Mouse (Mus musculus) stomach, embryonic 15.5 days (tissue): ENCODE measurements around the gene Runx1. TPM values are rescaled to one million over a fixed set of nuclear protein-coding genes. Genes with fewer than 3 reads are reported as not detected.
A peak's percentile ranks its signal among the peaks of the same experiment; 100 is the strongest.

ENCODE experiments used
- ATAC-seq: fragments of 200-750 bp; cut with Nextera tagmentation; 2 replicates; pipeline ENCODE4 v1.8.0; 2017; ENCODE audit warnings: low read depth, moderate number of reproducible peaks, moderate TSS enrichment; ENCODE audit not compliant: insufficient read depth, low FRiP score
- H3K27ac ChIP-seq: fragments of 300-500 bp; sonication (generic); 2 replicates; pipeline ENCODE4 v1.5.1; 2015; ENCODE audit warnings: mild to moderate bottlenecking, inconsistent platforms
- H3K27me3 ChIP-seq: fragments of 300-500 bp; sonication (generic); replicated peaks from 2 replicates; pipeline ENCODE4 v1.6.1; 2015; ENCODE audit warnings: inconsistent platforms
- H3K36me3 ChIP-seq: fragments of 300-500 bp; sonication (generic); 2 replicates; pipeline ENCODE4 v1.6.1; 2015; ENCODE audit warnings: inconsistent platforms
- H3K4me1 ChIP-seq: fragments of 300-500 bp; sonication (generic); 2 replicates; pipeline ENCODE4 v1.6.1; 2015; ENCODE audit warnings: inconsistent platforms
- H3K4me2 ChIP-seq: fragments of 300-500 bp; sonication (generic); 2 replicates; pipeline ENCODE4 v1.6.1; 2015; ENCODE audit warnings: mild to moderate bottlenecking, inconsistent platforms
- H3K4me3 ChIP-seq: fragments of 300-500 bp; sonication (generic); replicated peaks from 2 replicates; pipeline ENCODE4 v1.5.1; 2015; ENCODE audit warnings: inconsistent platforms
- H3K9ac ChIP-seq: fragments of 300-500 bp; sonication (generic); 2 replicates; pipeline ENCODE4 v1.6.1; 2015; ENCODE audit warnings: inconsistent platforms
- H3K9me3 ChIP-seq: fragments of 300-500 bp; sonication (generic); 2 replicates; pipeline ENCODE4 v1.6.1; 2016; ENCODE audit warnings: inconsistent platforms
- WGBS: fragments of 180-500 bp; shearing (Covaris S2); methylation state at CpG from one replicate; pipeline ENCODE4 v1.1.7; 2015; 5-methylcytosine and 5-hydroxymethylcytosine counted together
- polyA plus RNA-seq: library from polyadenylated mRNA; unstranded; fragments of >200 nt; fragmentation: Nextera tagmentation; extraction: Ambion mirVana; gene quantifications from 2 replicates; pipeline ENCODE4 v1.2.1, GENCODE M21; 2015

Gene Runx1
- polyA plus RNA-seq, 1 experiment from 2014 or later: 7.1 TPM

- Histone ChIP-seq H3K4me1 (0 out of 2 replicates have a peak, but pooled peaks cover 3% of the 10 kb centered on the region), H3K27ac (no peak overlapping the region), H3K4me2 (no peak overlapping the region), H3K9me3 (no peaks in the 10 kb centered on the region), H3K9ac (no peak overlapping the region), H3K36me3 (no peaks in the 10 kb centered on the region), H3K4me3 (no peak overlapping the region), H3K27me3 (peaks cover 4% of the 10 kb centered on the region; the same call in 1 of the 2 replicates)
- whole genome bisulfite sequencing: 46% methylated on average over 7 of the region's 7 CpGs
- no peak for ATAC-seq
Measured at GRCm38 (mm10) chr16:92705564-92706458, 120.1 kb downstream of the Runx1 start.

GRCm38 (mm10) chr16:92703850-92704249 lies 122.1 kb downstream of the Runx1 start:
- Histone ChIP-seq H3K4me3 (no peak overlapping the region), H3K4me2 (no peak overlapping the region), H3K9ac (no peak overlapping the region), H3K36me3 (no peaks in the 10 kb centered on the region), H3K27ac (no peak overlapping the region), H3K27me3 (peaks cover 18% of the 10 kb centered on the region), H3K4me1 (peaks cover 15% of the 10 kb centered on the region), H3K9me3 (no peaks in the 10 kb centered on the region)
- ATAC-seq: no peak
- WGBS: 89% methylated on average over 2 of the region's 2 CpGs

- peaks cover 26% of the 10 kb centered on the region for H3K4me1 ChIP-seq
- no peaks in the 10 kb centered on the region for H3K9me3 ChIP-seq
- no peak overlapping the region for H3K9ac ChIP-seq
- H3K36me3 ChIP-seq: no peaks in the 10 kb centered on the region
- peak overlapping the region; percentile 12; the same call in 1 of the 2 replicates for H3K4me3 ChIP-seq
- no peak overlapping the region for H3K27ac ChIP-seq
- ATAC-seq: no peak
- WGBS: 4% methylated on average over 27 of the region's 27 CpGs
- peak overlapping the region; percentile 92 for H3K4me2 ChIP-seq
- H3K27me3 ChIP-seq: peaks cover 32% of the 10 kb centered on the region
Measured at GRCm38 (mm10) chr16:92699531-92700397, 126.2 kb downstream of the Runx1 start.

- peaks cover 32% of the 10 kb centered on the region for H3K27me3 ChIP-seq
- WGBS: under 1% methylated on average over 26 of the region's 26 CpGs
- peak overlapping the region; percentile 92 for H3K4me2 ChIP-seq
- peak overlapping the region; percentile 49 for H3K4me3 ChIP-seq
- no peaks in the 10 kb centered on the region for H3K36me3 ChIP-seq
- peak; percentile 72; the same call in 1 of the 2 replicates for ATAC-seq
- peaks cover 26% of the 10 kb centered on the region for H3K4me1 ChIP-seq
- H3K27ac ChIP-seq: peak overlapping the region; percentile 55
- H3K9ac ChIP-seq: peak overlapping the region; percentile 67
- no peaks in the 10 kb centered on the region for H3K9me3 ChIP-seq
Measured at GRCm38 (mm10) chr16:92698612-92698998, 127.3 kb downstream of the Runx1 start.

- peak; percentile 8; the same call in 1 of the 2 replicates for ATAC-seq
- WGBS: under 1% methylated on average over 48 of the region's 48 CpGs
Measured at GRCm38 (mm10) chr16:92697737-92698611, 128.0 kb downstream of the Runx1 start.

GRCm38 (mm10) chr16:92697227-92697736 lies 128.7 kb downstream of the Runx1 start:
- H3K36me3 ChIP-seq: no peaks in the 10 kb centered on the region
- H3K9ac ChIP-seq: peak overlapping the region; percentile 67; the same call in 1 of the 2 replicates
- no peaks in the 10 kb centered on the region for H3K9me3 ChIP-seq
- peak overlapping the region; percentile 55; the same call in 1 of the 2 replicates for H3K27ac ChIP-seq
- peak; percentile 92 for ATAC-seq
- H3K4me3 ChIP-seq: peak overlapping the region; percentile 49
- peaks cover 37% of the 10 kb centered on the region for H3K27me3 ChIP-seq
- WGBS: under 1% methylated on average over 53 of the region's 53 CpGs
- peaks cover 26% of the 10 kb centered on the region for H3K4me1 ChIP-seq
- peak overlapping the region; percentile 92 for H3K4me2 ChIP-seq

More at GRCm38 (mm10) chr16:92697737-92698611, 128.0 kb downstream of the Runx1 start:
- Histone ChIP-seq H3K27ac (peak overlapping the region; percentile 55), H3K4me1 (peaks cover 26% of the 10 kb centered on the region), H3K9me3 (no peaks in the 10 kb centered on the region), H3K36me3 (no peaks in the 10 kb centered on the region), H3K27me3 (peaks cover 35% of the 10 kb centered on the region), H3K4me2 (peak overlapping the region; percentile 92), H3K4me3 (peak overlapping the region; percentile 49), H3K9ac (peak overlapping the region; percentile 67)

- Histone ChIP-seq H3K4me3 (peak overlapping the region; percentile 49), H3K9me3 (no peaks in the 10 kb centered on the region), H3K27ac (peak overlapping the region; percentile 24; the same call in 1 of the 2 replicates), H3K4me2 (peak overlapping the region; percentile 92), H3K9ac (no peak overlapping the region), H3K27me3 (peaks cover 36% of the 10 kb centered on the region), H3K36me3 (no peaks in the 10 kb centered on the region), H3K4me1 (peaks cover 26% of the 10 kb centered on the region)
- WGBS: under 1% methylated on average over 24 of the region's 24 CpGs
- ATAC-seq: no peak
Measured at GRCm38 (mm10) chr16:92696411-92697015, 129.4 kb downstream of the Runx1 start.

- Histone ChIP-seq H3K9ac (peak overlapping the region; percentile 32; the same call in 1 of the 2 replicates), H3K4me1 (peaks cover 26% of the 10 kb centered on the region), H3K9me3 (no peaks in the 10 kb centered on the region), H3K27ac (no peak overlapping the region), H3K4me2 (peak overlapping the region; percentile 45), H3K36me3 (no peaks in the 10 kb centered on the region), H3K4me3 (peak overlapping the region; percentile 46), H3K27me3 (peaks cover 35% of the 10 kb centered on the region)
- ATAC-seq: no peak
- 11% methylated on average over 12 of the region's 12 CpGs for WGBS
Measured at GRCm38 (mm10) chr16:92695981-92696380, 130.0 kb downstream of the Runx1 start.

GRCm38 (mm10) chr16:92695200-92695921 lies 130.6 kb downstream of the Runx1 start:
- Histone ChIP-seq H3K9ac (peak overlapping the region; percentile 32; the same call in 1 of the 2 replicates), H3K9me3 (no peaks in the 10 kb centered on the region), H3K4me1 (peaks cover 26% of the 10 kb centered on the region), H3K4me2 (peak overlapping the region; percentile 45), H3K27ac (no peak overlapping the region), H3K36me3 (no peaks in the 10 kb centered on the region), H3K27me3 (peaks cover 30% of the 10 kb centered on the region), H3K4me3 (peak overlapping the region; percentile 46)
- WGBS: 1% methylated on average over 43 of the region's 43 CpGs
- ATAC-seq: no peak

GRCm38 (mm10) chr16:92694496-92695106 lies 131.3 kb downstream of the Runx1 start:
- H3K36me3 ChIP-seq: no peaks in the 10 kb centered on the region
- no peak overlapping the region for H3K9ac ChIP-seq
- H3K4me3 ChIP-seq: peak overlapping the region; percentile 46
- H3K4me2 ChIP-seq: peak overlapping the region; percentile 45
- no peak overlapping the region for H3K27ac ChIP-seq
- H3K9me3 ChIP-seq: no peaks in the 10 kb centered on the region
- peaks cover 22% of the 10 kb centered on the region for H3K4me1 ChIP-seq
- H3K27me3 ChIP-seq: peaks cover 27% of the 10 kb centered on the region
- 5% methylated on average over 18 of the region's 19 CpGs for WGBS
- no peak for ATAC-seq
